Mouse (Mus musculus) frontal cortex, postnatal 10 days (tissue): Measurements from ENCODE around the gene Nup93.

Experiments used
- DNase-seq, 2 experiments: peaks; one replicate each; pipeline ENCODE4 v3.0.0; 2022; ENCODE audit warnings: low spot score in 2 of 2, mixed read lengths in 1 of 2

Nup93 gene

GRCm38 (mm10) chr8:94317249-94317648, 102.9 kb downstream of the Nup93 start:
- no peak for DNase-seq

GRCm38 (mm10) chr8:94317691-94318090, 103.3 kb downstream of the Nup93 start:
- no peak for DNase-seq

- no peak for DNase-seq
Measured at GRCm38 (mm10) chr8:94320036-94320435, 105.7 kb downstream of the Nup93 start.

- DNase-seq: no peak
Measured at GRCm38 (mm10) chr8:94322083-94322482, 107.7 kb downstream of the Nup93 start.

GRCm38 (mm10) chr8:94323041-94323440, 108.7 kb downstream of the Nup93 start:
- no peak for DNase-seq

- DNase-seq: no peak
Measured at GRCm38 (mm10) chr8:94324071-94324470, 109.7 kb downstream of the Nup93 start.

GRCm38 (mm10) chr8:94326016-94326415, 111.7 kb downstream of the Nup93 start:
- no peak for DNase-seq

- no peak for DNase-seq
Measured at GRCm38 (mm10) chr8:94328932-94329728, 114.8 kb downstream of the Nup93 start, which contains the start of gene Slc12a3. Gene Slc12a3 (plus strand): TSS chr8:94329201.

- no peak for DNase-seq
Measured at GRCm38 (mm10) chr8:94330733-94331132, 116.4 kb downstream of the Nup93 start.

GRCm38 (mm10) chr8:94333345-94333744, 119.0 kb downstream of the Nup93 start:
- DNase-seq: no peak

- no peak for DNase-seq
Measured at GRCm38 (mm10) chr8:94337559-94337958, 123.2 kb downstream of the Nup93 start.

- no peak for DNase-seq
Measured at GRCm38 (mm10) chr8:94340796-94341195, 126.4 kb downstream of the Nup93 start.

- DNase-seq: no peak
Measured at GRCm38 (mm10) chr8:94342691-94343090, 128.3 kb downstream of the Nup93 start.

- DNase-seq: peak; percentile 61 to 79
Measured at GRCm38 (mm10) chr8:94343290-94343689, 128.9 kb downstream of the Nup93 start.

- DNase-seq: no peak
Measured at GRCm38 (mm10) chr8:94343778-94344320, 129.5 kb downstream of the Nup93 start.

- DNase-seq: no peak
Measured at GRCm38 (mm10) chr8:94345657-94346056, 131.3 kb downstream of the Nup93 start.

GRCm38 (mm10) chr8:94346264-94346663, 131.9 kb downstream of the Nup93 start:
- DNase-seq: no peak

- DNase-seq: no peak
Measured at GRCm38 (mm10) chr8:94348425-94348824, 134.1 kb downstream of the Nup93 start.

GRCm38 (mm10) chr8:94354069-94354531, 139.7 kb downstream of the Nup93 start:
- DNase-seq: no peak

- no peak for DNase-seq
Measured at GRCm38 (mm10) chr8:94354571-94354970, 140.2 kb downstream of the Nup93 start.

- DNase-seq: no peak
Measured at GRCm38 (mm10) chr8:94357220-94357619, 142.9 kb downstream of the Nup93 start.

- DNase-seq: peak in 1 of 2 experiments; percentile 53
Measured at GRCm38 (mm10) chr8:94358541-94358940, 144.2 kb downstream of the Nup93 start.

- no peak for DNase-seq
Measured at GRCm38 (mm10) chr8:94361774-94362431, 147.5 kb downstream of the Nup93 start.
